Mouse (Mus musculus) mammary gland, adult 2 months (tissue): Measurements from ENCODE around the gene Slc25a39. TPM values are rescaled to one million over a fixed set of nuclear protein-coding genes. Genes with fewer than 3 reads are reported as not detected.

Experiments
- polyA plus RNA-seq: library from polyadenylated mRNA; depleted of rRNA; stranded (reverse); fragments of >200 nt; gene quantifications from 2 replicates; pipeline ENCODE4 v1.2.3, GENCODE M21; 2012; ENCODE audit warnings: low replicate concordance; rRNA removed

Gene Slc25a39
- polyA plus RNA-seq, result 583 and 649 TPM in 2 replicates

GRCm38 (mm10) chr11:102407834-102408215 lies at the start of gene Slc25a39:
Gene Slc25a39, minus strand, starts transcription at chr11:102407946.

DNA sequence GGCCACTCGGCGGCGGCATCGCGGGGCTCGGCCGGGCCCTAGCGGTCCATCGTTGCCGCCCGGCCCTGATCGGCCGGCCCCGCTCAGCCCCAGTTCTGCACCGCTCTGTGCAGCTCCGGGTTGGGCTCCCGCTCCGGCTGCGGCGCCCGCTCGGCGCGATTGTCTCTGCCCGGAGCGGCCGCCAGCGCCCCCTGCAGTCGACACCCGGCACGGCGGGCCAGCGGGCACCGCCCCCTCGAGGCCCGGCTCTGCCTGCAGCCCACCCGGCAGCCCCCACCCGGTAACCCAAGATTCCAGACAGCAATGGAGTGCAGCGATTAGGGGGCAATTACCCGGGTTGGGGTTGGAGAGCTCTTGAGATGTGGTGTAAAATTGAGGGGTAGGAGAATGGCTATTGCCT lies 39.8 kb upstream of the Slc25a39 start, which contains the start of gene Fam171a2:
Gene Fam171a2 (minus strand): TSS at position 186 of the 400 bp plus-strand sequence.

GRCm38 (mm10) chr11:102430121-102431017 lies 22.6 kb upstream of the Slc25a39 start, which contains the start of gene Grn:
Gene Grn, plus strand, starts transcription at chr11:102430315.

DNA sequence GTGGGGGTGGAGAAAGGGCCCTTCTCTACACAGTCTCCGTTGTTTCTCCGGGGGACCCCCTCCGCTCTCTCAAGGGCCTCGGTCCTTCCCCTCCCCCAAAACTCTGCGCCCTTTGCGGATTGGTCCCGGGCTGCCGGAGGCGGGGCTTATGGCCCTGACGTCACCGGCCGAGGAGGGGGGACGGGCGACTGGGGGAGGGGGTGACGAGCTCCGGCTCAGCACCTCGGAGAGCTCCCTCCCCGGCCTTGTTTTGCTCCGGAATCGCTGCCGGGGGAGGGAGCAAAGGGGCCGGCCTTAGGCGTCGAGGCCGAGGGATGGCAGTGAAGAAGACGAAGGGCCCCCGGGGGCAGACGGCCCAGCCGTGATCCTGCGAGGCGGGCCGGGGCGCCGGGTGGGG lies 14.5 kb downstream of the Slc25a39 start, which contains the start of gene Rundc3a:
Gene Rundc3a (plus strand): TSS at position 166 of the 397 bp plus-strand sequence.

DNA sequence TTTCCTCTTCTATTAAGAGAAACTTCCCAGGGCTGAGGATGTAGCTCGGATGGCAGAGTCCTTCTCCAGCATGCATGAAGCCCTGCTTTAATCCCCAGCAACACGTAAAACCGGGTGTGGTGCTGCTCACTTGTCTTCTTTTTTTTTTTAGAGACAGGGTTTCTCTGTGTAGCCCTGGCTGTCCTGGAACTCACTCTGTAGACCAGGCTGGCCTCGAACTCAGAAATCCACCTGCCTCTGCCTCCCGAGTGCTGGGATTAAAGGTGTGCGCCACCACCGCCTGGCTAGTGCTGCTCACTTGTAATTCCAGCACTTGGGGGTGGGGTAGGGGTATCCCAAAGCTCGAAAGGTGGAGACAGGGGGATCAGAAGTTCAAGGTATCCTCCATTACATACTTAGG lies 41.6 kb downstream of the Slc25a39 start, which contains the start of gene Slc4a1:
Gene Slc4a1 (minus strand): TSS at position 101 of the 400 bp plus-strand sequence.

Other genes starting within 250 kb of the Slc25a39 start
- 35.8 and 55.6 TPM in 2 replicates for gene Lsm12, start 222.7 kb downstream of the Slc25a39 start, polyA plus RNA-seq
- 115 and 131 TPM in 2 replicates for gene G6pc3, start 218.3 kb downstream of the Slc25a39 start, polyA plus RNA-seq
- 88.0 and 204 TPM in 2 replicates for gene Hdac5, start 177.8 kb downstream of the Slc25a39 start, polyA plus RNA-seq
- 1.2 and 1.4 TPM in 2 replicates for gene BC030867, start 159.1 kb downstream of the Slc25a39 start, polyA plus RNA-seq
- 0.50 and 19.4 TPM in 2 replicates for gene Asb16, start 139.2 kb downstream of the Slc25a39 start, polyA plus RNA-seq
- gene Tmub2, start 123.0 kb downstream of the Slc25a39 start, polyA plus RNA-seq, result 52.4 and 58.1 TPM in 2 replicates
- gene Atxn7l3, start 111.3 kb downstream of the Slc25a39 start, polyA plus RNA-seq, result 39.6 and 48.4 TPM in 2 replicates
- 20.5 and 28.1 TPM in 2 replicates for gene Ubtf, start 88.2 kb downstream of the Slc25a39 start, polyA plus RNA-seq
- gene Slc4a1, start 41.7 kb downstream of the Slc25a39 start, polyA plus RNA-seq, result 0.06 TPM in 1 of 2 replicates, not detected in the other
- 4.6 and 10.4 TPM in 2 replicates for gene Rundc3a, start 14.5 kb downstream of the Slc25a39 start, polyA plus RNA-seq
- gene Grn, start 22.4 kb upstream of the Slc25a39 start, polyA plus RNA-seq, result 304 and 432 TPM in 2 replicates
- 22.9 and 40.8 TPM in 2 replicates for gene Fam171a2, start 39.7 kb upstream of the Slc25a39 start, polyA plus RNA-seq
- gene Itga2b, start 62.2 kb upstream of the Slc25a39 start, polyA plus RNA-seq, result 27.3 and 35.8 TPM in 2 replicates
- 17.4 and 19.1 TPM in 2 replicates for gene Gpatch8, start 148.4 kb upstream of the Slc25a39 start, polyA plus RNA-seq
- gene Gm11627, start 171.5 kb upstream of the Slc25a39 start, polyA plus RNA-seq, result 0.32 and 1.2 TPM in 2 replicates
- 21.5 and 45.3 TPM in 2 replicates for gene Fzd2, start 196.4 kb upstream of the Slc25a39 start, polyA plus RNA-seq